Mouse (Mus musculus) WW6 (cell line): ENCODE results near the gene Etv3.
"Not testable (repeated sequence)": the region's sequence is repeated elsewhere in the genome, so short reads cannot be mapped to it uniquely, and the experiment has no call there.

Source experiments
- DNase-seq: peaks from one replicate; pipeline ENCODE4 v3.0.0-alpha.2; 2013; ENCODE audit warnings: low read depth, low spot score

The Etv3 gene

GRCm38 (mm10) chr3:87518425-87518824 lies 6.8 kb upstream of the Etv3 start:
- no peak for DNase-seq

GRCm38 (mm10) chr3:87521126-87521525 lies 4.1 kb upstream of the Etv3 start:
- DNase-seq, result no peak

GRCm38 (mm10) chr3:87521833-87522232 lies 3.4 kb upstream of the Etv3 start:
- DNase-seq, result no peak

GRCm38 (mm10) chr3:87523701-87524100 lies 1.5 kb upstream of the Etv3 start:
- no peak for DNase-seq

GRCm38 (mm10) chr3:87525837-87526570 lies 797 bp downstream of the Etv3 start:
- DNase-seq, result no peak

GRCm38 (mm10) chr3:87527139-87527538 lies 1.9 kb downstream of the Etv3 start:
- no peak for DNase-seq

- no peak for DNase-seq
These were observed 2.8 kb downstream of the Etv3 start for GRCm38 (mm10) chr3:87528021-87528420.

GRCm38 (mm10) chr3:87528841-87529240 lies 3.6 kb downstream of the Etv3 start:
- DNase-seq, result no peak

- no peak for DNase-seq
These were observed 4.4 kb downstream of the Etv3 start for GRCm38 (mm10) chr3:87529568-87529967.

GRCm38 (mm10) chr3:87530234-87530633 lies 5.0 kb downstream of the Etv3 start:
- DNase-seq, result no peak

- no peak for DNase-seq
These were observed 8.6 kb downstream of the Etv3 start for GRCm38 (mm10) chr3:87533667-87534378.

GRCm38 (mm10) chr3:87538034-87538433 lies 12.8 kb downstream of the Etv3 start:
- no peak for DNase-seq

- no peak for DNase-seq
These were observed 14.9 kb downstream of the Etv3 start for GRCm38 (mm10) chr3:87540028-87540675.

GRCm38 (mm10) chr3:87540714-87541113 lies 15.5 kb downstream of the Etv3 start:
- DNase-seq, result no peak

- DNase-seq, result no peak
These were observed 17.4 kb downstream of the Etv3 start for GRCm38 (mm10) chr3:87542481-87543215.

- DNase-seq, result no peak
These were observed 20.3 kb downstream of the Etv3 start for GRCm38 (mm10) chr3:87545554-87545953.

GRCm38 (mm10) chr3:87546291-87546721 lies 21.1 kb downstream of the Etv3 start:
- DNase-seq, result no peak

GRCm38 (mm10) chr3:87549908-87550307 lies 24.7 kb downstream of the Etv3 start:
- DNase-seq, result no peak

- DNase-seq, result no peak
These were observed 27.1 kb downstream of the Etv3 start for GRCm38 (mm10) chr3:87552327-87552726.

- no peak for DNase-seq
These were observed 28.2 kb downstream of the Etv3 start for GRCm38 (mm10) chr3:87553196-87553935.

- not testable (repeated sequence) for DNase-seq
These were observed 29.7 kb downstream of the Etv3 start for GRCm38 (mm10) chr3:87554859-87555258.
